8 mouse cellular contexts compared by ENCODE assay signal in the genomic region with DNA sequence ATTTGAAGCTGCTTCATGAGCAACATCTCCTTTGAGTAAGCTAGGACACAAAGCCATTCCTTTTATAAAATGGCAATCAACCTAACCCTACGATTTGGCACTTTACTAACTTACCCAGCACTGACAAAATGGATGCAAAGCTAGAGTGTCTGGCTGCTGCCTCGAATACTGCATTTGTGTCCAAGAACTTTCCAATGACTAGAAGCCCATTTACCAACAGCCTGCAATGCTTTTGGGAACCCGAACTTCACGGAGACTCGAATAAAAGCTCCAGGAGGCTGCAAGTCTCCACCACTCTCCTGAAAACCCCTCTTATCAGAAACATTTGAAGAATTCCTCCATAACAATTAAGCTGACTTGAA. TPM values are rescaled to one million over a fixed set of nuclear protein-coding genes. Genes with fewer than 3 reads are reported as not detected.
A peak's percentile ranks its signal among the peaks of the same experiment; 100 is the strongest.
DNase-seq lines count a peak whose midpoint lies in the region; ATAC-seq and TF ChIP-seq lines count a peak whose summit lies in the region.

No protein-coding gene starts in this region.

- no peaks in the 10 kb centered on the region for H3K36me3 ChIP-seq in forebrain, embryonic 16.5 days (ENCODE audit: control insufficient read depth, insufficient read depth)
- 0 out of 2 replicates have a peak, but pooled peaks cover 5% of the 10 kb centered on the region for H3K36me3 ChIP-seq in liver, postnatal 0 days (replicated peaks; ENCODE audit: insufficient read depth, low read length)

- no peak for ATAC-seq in forebrain, embryonic 16.5 days
- ATAC-seq in liver, postnatal 0 days, result no peak
- ATAC-seq in granulocyte monocyte progenitor cell, adult 5-6 weeks (replicated peaks; ENCODE audit: poor library complexity, severe bottlenecking), result no peak

- no peak for DNase-seq in layer of hippocampus, adult 2 months (ENCODE audit: low spot score in 2 of 2)
- no peak for DNase-seq in layer of hippocampus, postnatal 25 days (ENCODE audit: extremely low spot score in 1 of 2, low spot score in 1 of 2)
- DNase-seq in liver, postnatal 0 days, result no peak
- no peak for DNase-seq in frontal cortex, postnatal 25 days (ENCODE audit: low spot score in 2 of 2)
- no peak for DNase-seq in right cerebral cortex, postnatal 36 days (ENCODE audit: low spot score in 2 of 2)

- peaks cover 1% of the 10 kb centered on the region; the same call in 1 of the 2 replicates for H3K4me1 ChIP-seq in bone marrow, adult 2 months (ENCODE audit: control insufficient read depth, insufficient read depth, low read length)
- peaks cover 22% of the 10 kb centered on the region for H3K4me1 ChIP-seq in forebrain, embryonic 16.5 days (replicated peaks; ENCODE audit: control insufficient read depth, insufficient read depth, low read length)
- H3K4me1 ChIP-seq in liver, postnatal 0 days (ENCODE audit: insufficient read depth), result peaks cover 15% of the 10 kb centered on the region

- TF ChIP-seq POLR2A in bone marrow, adult 2 months (IDR thresholded peaks at IDR 0.05; ENCODE audit: borderline replicate concordance, control insufficient read depth, low read depth, low read length), result no peak

- peak overlapping the region; percentile 70 for H3K4me2 ChIP-seq in forebrain, embryonic 16.5 days (ENCODE audit: low read length)
- H3K4me2 ChIP-seq in liver, postnatal 0 days (ENCODE audit: low read depth, low read length), result peak overlapping the region; percentile 75

- TF ChIP-seq CTCF in layer of hippocampus, adult 2 months (conservative IDR thresholded peaks at IDR 0.05), result no peak
- no peak for TF ChIP-seq CTCF in bone marrow, adult 2 months (IDR thresholded peaks at IDR 0.05; ENCODE audit: control insufficient read depth, insufficient read depth, low read length)
- no peak for TF ChIP-seq CTCF in liver, postnatal 0 days (IDR thresholded peaks at IDR 0.05; ENCODE audit: low read depth)

- H3K27me3 ChIP-seq in forebrain, embryonic 16.5 days (replicated peaks; ENCODE audit: control insufficient read depth, insufficient read depth, low read length), result no peaks in the 10 kb centered on the region
- no peaks in the 10 kb centered on the region for H3K27me3 ChIP-seq in liver, postnatal 0 days (ENCODE audit: insufficient read depth, low read length)

- peak overlapping the region; percentile 63 for H3K4me3 ChIP-seq in layer of hippocampus, adult 2 months
- peak overlapping the region; percentile 77 for H3K4me3 ChIP-seq in bone marrow, adult 2 months (replicated peaks; ENCODE audit: control insufficient read depth, low read depth, low read length)
- peak overlapping the region; percentile 92 for H3K4me3 ChIP-seq in forebrain, embryonic 16.5 days (replicated peaks; ENCODE audit: low read length)
- H3K4me3 ChIP-seq in liver, postnatal 0 days (ENCODE audit: low read depth, low read length), result peak overlapping the region; percentile 96

- peak overlapping the region; percentile 28 for H3K9ac ChIP-seq in forebrain, embryonic 16.5 days (replicated peaks; ENCODE audit: low read depth, low read length)
- H3K9ac ChIP-seq in liver, postnatal 0 days (replicated peaks), result peak overlapping the region; percentile 99

- no peaks in the 10 kb centered on the region for H3K9me3 ChIP-seq in forebrain, embryonic 16.5 days (ENCODE audit: control insufficient read depth, low read length)
- H3K9me3 ChIP-seq in liver, postnatal 0 days (ENCODE audit: low read length), result no peaks in the 10 kb centered on the region

- 1% methylated on average over 5 of the region's 5 CpGs for WGBS in bone marrow, adult 2 months
- WGBS in forebrain, embryonic 16.5 days, result 0% methylated on average over 5 of the region's 5 CpGs
- WGBS in liver, postnatal 0 days (ENCODE audit: insufficient replicate concordance), result 3% methylated on average over 5 of the region's 5 CpGs

- no peak for TF ChIP-seq EP300 in liver, postnatal 0 days (IDR thresholded peaks at IDR 0.05; ENCODE audit: low read depth)

- H3K27ac ChIP-seq in layer of hippocampus, adult 2 months, result peak overlapping the region; percentile 98
- H3K27ac ChIP-seq in bone marrow, adult 2 months (ENCODE audit: control insufficient read depth, insufficient read depth, low read depth, low read length, poor library complexity), result no peak overlapping the region
- H3K27ac ChIP-seq in forebrain, embryonic 16.5 days (ENCODE audit: low read length), result 0 out of 2 replicates have a peak overlapping the region, but pooled peaks have one; percentile 1
- peak overlapping the region; percentile 99 for H3K27ac ChIP-seq in liver, postnatal 0 days (ENCODE audit: low read depth)

RNA-seq across cellular contexts. Expression of a gene that starts 1.4 kb away (rescaled TPM):
- 10 to 100 TPM; 57.3 to 58.0 TPM for total RNA-seq in layer of hippocampus, adult 2 months (2021)
- total RNA-seq in layer of hippocampus, postnatal 25 days (2021), result 10 to 100 TPM; 51.9 to 63.3 TPM
- polyA plus RNA-seq in bone marrow, adult 2 months (2011; ENCODE audit: insufficient read depth, insufficient read length, low replicate concordance, missing spikeins), result 36.8 and 46.7 TPM in 2 replicates
- polyA plus RNA-seq in forebrain, embryonic 16.5 days (2015; fragmentation: Nextera tagmentation; extraction: Ambion mirVana), result 14.9 and 15.8 TPM in 2 replicates
- 11.8 and 12.9 TPM in 2 replicates for polyA plus RNA-seq in liver, postnatal 0 days (2015; fragmentation: Nextera tagmentation; extraction: Ambion mirVana)
- 97.2 and 121 TPM in 2 replicates for total RNA-seq in granulocyte monocyte progenitor cell, adult 5-6 weeks (2014; fragmentation: Nextera tagmentation)
- total RNA-seq in granulocyte monocyte progenitor cell, adult 5-6 weeks (2017), result 52.1 and 58.9 TPM in 2 replicates
